Mouse (Mus musculus) retina, postnatal 1 day (tissue): ENCODE results near the gene Pign.

ENCODE experiments used
- DNase-seq: peaks from one replicate; pipeline ENCODE4 v3.0.0-alpha.2; 2012

Gene Pign

GRCm38 (mm10) chr1:105663171-105663961 lies at the start of gene Pign, which contains the start of gene Relch:
Gene Pign, minus strand, starts transcription at chr1:105663677.
Gene Relch, plus strand, starts transcription at chr1:105663861.
- peak; percentile 100 for DNase-seq

DNA sequence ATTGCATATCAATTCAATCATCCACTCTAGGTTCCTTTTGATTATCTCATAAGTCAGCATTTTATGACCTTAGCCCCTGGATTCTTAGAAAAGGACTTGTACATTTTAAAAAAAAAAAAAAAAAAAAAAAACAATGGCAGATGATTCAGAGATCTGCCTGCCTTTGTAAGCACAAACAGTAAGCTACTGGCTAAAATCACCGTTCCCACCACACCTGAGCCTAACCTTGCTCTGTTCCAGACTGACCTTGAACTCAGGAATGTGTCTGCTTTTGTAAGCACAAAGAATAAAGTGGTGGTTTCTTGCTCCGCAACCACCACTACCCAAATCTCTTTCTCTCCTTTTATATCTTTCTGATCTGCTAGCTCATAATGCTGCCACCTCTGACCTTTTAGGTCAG lies 49.3 kb upstream of the Pign start:
- no peak for DNase-seq

- DNase-seq = peak; percentile 32
These were observed 47.8 kb upstream of the Pign start for GRCm38 (mm10) chr1:105711227-105711626.

- DNase-seq = no peak
These were observed 45.9 kb upstream of the Pign start for GRCm38 (mm10) chr1:105709415-105709814.

DNA sequence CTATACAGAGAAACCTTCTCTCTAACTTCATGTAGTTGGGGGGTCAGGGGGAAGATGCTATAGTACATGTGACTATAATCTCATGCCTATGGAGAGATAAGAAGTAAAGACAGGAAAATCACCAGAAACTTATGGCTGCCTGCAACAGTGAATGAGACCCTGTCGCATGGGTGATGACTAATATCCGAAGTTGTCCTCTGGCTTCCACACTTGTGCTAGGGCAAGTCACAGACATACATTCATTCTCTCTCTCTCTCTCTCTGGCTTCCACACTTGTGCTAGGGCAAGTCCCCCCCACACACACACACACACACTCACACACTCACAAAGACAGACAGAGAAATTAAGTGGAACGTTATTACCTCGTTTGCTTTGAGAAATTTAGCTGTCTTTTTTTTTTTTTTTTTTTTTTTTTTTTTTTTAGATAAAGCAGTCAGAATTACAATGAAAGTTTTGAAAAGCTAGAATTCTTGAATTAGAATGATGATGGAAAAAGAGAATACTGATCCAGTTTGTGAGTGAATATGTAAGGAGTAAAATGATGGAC lies 37.6 kb upstream of the Pign start:
- DNase-seq = no peak

DNA sequence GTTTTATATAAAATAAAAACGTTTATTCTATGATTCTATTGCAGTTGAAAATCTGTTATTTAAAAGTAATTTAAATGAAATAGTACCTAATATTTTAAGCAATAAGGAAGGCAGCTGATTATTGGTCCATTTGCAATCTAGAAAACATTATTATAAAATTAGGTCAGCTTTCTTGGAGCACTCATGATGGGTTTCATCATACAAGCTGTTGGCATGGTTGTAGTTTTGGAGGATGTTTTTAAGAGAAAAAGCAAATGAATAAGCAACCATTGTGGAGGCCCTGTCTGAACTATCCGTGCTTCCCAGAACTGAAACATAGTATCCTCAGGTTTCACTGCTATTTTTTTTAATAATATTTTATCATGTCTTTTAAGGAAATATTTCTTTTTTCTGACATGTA lies 32.1 kb upstream of the Pign start:
- DNase-seq = no peak

DNA sequence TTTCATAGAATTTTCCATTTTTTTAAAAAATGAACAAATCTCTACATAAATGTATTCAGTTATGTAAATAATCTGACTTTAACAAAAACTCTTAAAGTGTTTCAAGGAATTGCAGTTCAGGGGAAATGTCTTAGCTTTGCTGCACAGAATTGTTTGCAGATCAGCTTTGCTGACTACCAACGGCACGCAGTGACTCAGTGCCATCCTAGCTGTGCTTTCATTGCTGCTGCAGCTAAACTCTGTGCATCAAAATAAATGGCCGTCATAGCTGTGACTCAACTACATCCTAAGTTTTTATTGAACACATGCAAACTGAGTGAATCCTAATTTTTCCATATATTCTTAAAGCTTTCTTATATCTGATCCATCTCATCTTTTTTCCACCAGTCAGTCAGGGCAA lies 22.0 kb upstream of the Pign start:
- no peak for DNase-seq

- DNase-seq = peak; percentile 35
These were observed 17.1 kb upstream of the Pign start for GRCm38 (mm10) chr1:105680587-105680986.

DNA sequence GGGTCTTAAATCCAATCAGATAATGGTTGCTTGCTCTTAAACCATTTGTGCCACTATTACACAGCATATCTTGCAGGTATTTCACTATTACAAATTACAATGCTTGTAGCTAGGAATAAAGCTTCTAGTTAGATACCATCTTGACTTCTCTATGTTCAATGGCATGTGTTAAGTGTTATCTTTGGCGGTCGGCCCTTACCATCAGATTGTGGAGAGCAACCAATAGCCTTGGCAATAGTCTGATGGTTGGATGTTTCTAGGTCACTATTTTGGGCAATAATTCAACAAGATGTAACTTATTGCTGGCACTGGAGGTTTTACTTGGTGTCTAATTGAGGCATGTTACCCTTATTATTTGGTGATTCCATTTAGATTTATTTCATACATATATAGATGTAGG lies 11.3 kb upstream of the Pign start:
- DNase-seq = no peak

GRCm38 (mm10) chr1:105669700-105670099 lies 6.2 kb upstream of the Pign start:
- DNase-seq = no peak

DNA sequence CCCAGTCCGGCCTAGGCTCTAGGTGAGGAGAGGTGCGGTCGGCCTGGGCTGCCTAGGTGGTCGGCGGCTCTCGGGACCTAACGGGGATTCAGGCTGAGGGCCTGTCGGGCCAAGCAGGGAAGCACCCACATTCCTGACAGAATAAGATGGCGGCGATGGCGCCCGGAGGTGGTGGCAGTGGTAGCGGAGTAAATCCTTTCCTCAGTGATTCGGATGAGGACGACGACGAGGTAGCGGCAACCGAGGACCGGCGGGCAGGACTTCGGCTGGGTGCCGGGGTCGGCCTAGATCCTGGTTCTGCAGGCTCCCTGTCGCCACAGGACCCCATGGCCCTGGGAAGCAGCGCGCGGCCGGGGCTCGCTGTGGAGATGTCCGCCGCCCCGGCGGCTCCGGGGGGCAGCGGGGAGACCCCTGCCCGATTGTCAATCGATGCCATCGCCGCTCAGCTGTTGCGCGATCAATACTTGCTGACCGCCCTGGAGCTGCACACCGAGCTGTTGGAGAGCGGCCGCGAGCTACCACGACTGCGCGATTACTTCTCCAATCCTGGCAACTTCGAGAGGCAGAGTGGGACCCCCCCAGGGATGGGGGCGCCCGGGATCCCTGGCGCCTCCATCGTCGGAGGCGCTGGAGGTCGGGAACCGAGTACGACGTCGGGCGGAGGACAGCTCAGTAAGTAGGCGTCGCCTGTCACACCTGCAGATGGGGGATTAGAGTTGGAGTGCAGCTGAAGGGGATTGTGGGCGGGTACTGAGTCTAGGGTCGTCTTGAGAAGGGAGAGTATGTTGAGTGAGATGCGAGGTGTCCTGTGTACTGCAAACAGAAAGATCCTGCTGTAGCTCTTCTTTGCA lies 710 bp upstream of the Pign start:
- peak; percentile 46 for DNase-seq

GRCm38 (mm10) chr1:105662820-105663170 lies 682 bp downstream of the Pign start:
- DNase-seq = no peak

- peak; percentile 71 for DNase-seq
These were observed 3.5 kb downstream of the Pign start for GRCm38 (mm10) chr1:105660015-105660414.

DNA sequence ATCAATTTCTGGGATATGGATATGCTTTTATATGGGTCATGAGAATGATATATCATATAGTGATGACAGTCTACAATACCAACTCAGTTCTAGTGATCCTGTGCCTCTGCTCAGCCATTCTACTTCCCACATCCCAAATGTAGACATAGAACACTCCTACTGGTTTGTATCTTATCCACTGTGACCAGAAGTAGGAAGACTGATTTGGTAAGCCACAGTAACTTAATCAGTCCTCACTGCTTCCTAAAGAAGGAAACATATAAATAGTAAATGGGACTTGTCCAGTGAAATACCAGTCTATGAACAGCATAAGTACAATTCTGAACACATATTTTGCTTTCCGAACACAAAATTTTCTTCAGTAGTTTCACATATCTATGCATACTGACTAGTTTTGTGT lies 9.5 kb downstream of the Pign start:
- no peak for DNase-seq

DNA sequence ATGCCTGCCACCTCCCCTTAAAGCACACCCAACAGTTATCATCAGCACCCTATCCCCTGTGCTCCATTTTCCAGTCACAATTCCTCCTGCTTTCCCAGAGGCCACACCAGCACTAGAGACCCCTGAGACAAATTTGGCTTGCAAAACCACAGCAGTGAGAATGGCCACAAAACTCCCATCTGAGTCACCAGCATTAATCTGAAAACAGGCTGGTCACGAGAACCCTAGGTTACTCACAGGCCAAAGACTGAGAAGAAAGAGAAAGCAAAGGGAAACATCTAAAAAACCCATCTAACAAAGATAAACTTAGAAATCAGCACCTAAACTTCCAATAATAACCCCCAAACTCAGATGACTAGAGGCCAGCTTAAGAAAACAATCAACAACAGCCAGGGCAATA lies 12.8 kb downstream of the Pign start:
- no peak for DNase-seq

- DNase-seq = no peak
These were observed 19.4 kb downstream of the Pign start for GRCm38 (mm10) chr1:105644093-105644492.

GRCm38 (mm10) chr1:105630481-105630880 lies 33.0 kb downstream of the Pign start:
- peak; percentile 66 for DNase-seq

DNA sequence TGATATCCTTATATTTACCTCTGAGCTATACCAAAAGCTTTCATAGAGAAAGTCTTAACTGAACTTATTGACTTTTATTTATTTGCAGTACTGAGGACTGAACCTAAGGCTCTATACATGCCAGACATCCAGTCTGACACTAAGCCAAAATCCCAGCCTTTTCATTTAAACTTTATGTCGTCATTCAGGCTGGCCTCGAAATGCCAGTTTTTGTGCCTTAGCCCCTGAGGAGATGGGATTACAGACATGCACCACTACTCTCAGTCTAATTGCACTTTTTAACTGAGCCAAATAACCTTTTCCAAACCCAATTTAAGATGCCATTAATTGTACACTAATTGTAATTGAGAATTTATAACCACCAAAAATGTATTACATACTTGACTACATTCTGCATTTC lies 73.8 kb downstream of the Pign start:
- no peak for DNase-seq

DNA sequence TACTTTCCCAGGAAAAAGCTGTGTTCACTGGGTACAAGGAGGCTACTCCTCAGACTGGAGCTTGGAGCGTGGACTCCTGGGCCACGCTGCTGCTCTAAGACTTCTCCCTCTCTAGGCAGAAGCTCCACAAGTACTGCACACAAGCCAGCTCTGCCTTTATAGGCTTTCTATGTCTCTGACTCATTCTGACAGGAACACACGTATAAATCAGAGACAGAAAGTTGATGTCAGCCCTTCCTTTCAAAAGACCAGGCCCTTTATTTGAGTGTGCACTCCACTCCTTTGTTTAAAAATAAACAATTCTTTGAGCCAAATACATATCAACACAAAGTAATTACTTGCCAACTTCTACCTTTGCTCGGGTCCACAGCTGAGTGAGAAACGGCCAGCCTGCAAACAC lies 74.8 kb downstream of the Pign start:
- DNase-seq = no peak

- DNase-seq = no peak
These were observed 80.7 kb downstream of the Pign start for GRCm38 (mm10) chr1:105582800-105583199.

GRCm38 (mm10) chr1:105580909-105581308 lies 82.6 kb downstream of the Pign start:
- no peak for DNase-seq

GRCm38 (mm10) chr1:105566051-105566450 lies 97.4 kb downstream of the Pign start:
- no peak for DNase-seq

GRCm38 (mm10) chr1:105564289-105564688 lies 99.2 kb downstream of the Pign start:
- DNase-seq = no peak

DNA sequence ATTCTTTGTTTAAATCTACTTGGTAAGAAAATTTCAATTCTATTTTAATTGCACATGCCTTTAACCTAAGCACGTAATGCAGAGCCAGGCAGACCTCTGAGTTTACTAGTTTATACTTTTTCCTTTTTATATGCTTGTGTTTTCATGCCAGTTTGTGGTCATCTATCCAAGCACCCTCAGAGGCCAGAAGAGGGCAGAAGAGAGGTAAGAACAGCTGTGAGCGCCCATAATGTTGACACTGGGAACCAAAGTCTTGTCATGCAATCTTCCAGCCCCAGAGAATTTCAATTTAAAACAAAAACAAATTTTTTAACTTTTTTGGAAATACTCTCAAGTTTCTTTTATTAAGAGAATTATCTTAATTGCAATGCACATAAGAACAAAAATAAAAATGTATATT lies 99.7 kb downstream of the Pign start:
- DNase-seq = no peak
